Mouse (Mus musculus) myocyte (in vitro differentiated cells): ENCODE data around the gene Guk1.

Experiments used
- POLR2A ChIP-seq: IDR thresholded peaks from one replicate; pipeline ENCODE4 v1.6.1; 2011; ENCODE audit warnings: low read depth, mild to moderate bottlenecking, control low read depth, moderate library complexity; ENCODE audit not compliant: insufficient read length
- POLR2AphosphoS2 ChIP-seq: IDR thresholded peaks from one replicate; pipeline ENCODE4 v1.6.1; 2011; ENCODE audit warnings: low read depth, control low read depth; ENCODE audit not compliant: insufficient read length

- TF ChIP-seq POLR2A (no peak), POLR2AphosphoS2 (no peak)
These were observed 40.3 kb downstream of the Guk1 start for GRCm38 (mm10) chr11:59151729-59152128.
